Mouse (Mus musculus) liver, embryonic 14.5 days (tissue): Measurements from ENCODE around the gene 2810408A11Rik.

Source experiments
- CTCF ChIP-seq: IDR thresholded peaks from 2 replicates; pipeline ENCODE4 v1.5.1; 2016; ENCODE audit warnings: antibody characterized with exemption, low read depth, control low read depth
- EP300 ChIP-seq: IDR thresholded peaks from 2 replicates; pipeline ENCODE4 v1.6.1; 2016; ENCODE audit warnings: antibody characterized with exemption, low read depth

- no peak for TF ChIP-seq CTCF
- TF ChIP-seq EP300 = peak; percentile 52; the same call in 1 of the 2 replicates
Measured at GRCm38 (mm10) chr11:69878952-69879351, 21.8 kb downstream of the 2810408A11Rik start.
